Mouse (Mus musculus) brain, embryonic 18.5 days (tissue): ENCODE measurements around the gene Cox10.

Experiments
- DNase-seq: peaks from one replicate; pipeline ENCODE4 v3.0.0-alpha.2; 2012; ENCODE audit warnings: low read depth, low spot score

The Cox10 gene

DNA sequence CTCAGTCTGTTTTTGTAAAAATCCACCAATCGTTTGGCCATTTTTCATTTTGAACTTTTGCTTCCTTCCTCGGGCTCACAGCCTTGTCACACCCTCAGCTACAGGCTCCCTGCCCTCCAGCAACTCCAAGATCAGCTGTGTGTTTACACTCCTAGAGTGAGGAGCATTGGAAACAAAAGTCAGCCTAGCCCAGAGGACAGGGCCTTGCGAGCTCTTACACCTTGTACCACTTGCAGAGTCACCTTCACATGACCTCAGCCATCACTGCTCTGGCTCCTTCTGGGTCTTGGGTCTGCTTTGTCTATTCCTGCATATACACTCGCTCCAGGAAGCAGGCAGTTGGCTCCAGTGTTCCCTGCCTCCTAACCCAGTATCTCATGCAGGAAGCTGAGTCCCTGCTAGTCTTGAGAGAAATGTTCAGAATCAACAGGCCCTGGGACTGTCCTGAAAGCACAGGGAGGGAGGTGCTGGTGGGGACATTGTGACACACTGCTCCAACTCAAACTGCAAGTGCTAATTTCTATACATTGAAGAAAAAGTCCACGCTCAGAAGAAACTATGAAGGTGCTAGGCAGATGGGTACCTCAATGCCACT, 79.0 kb downstream of the Cox10 start:
- no peak for DNase-seq

DNA sequence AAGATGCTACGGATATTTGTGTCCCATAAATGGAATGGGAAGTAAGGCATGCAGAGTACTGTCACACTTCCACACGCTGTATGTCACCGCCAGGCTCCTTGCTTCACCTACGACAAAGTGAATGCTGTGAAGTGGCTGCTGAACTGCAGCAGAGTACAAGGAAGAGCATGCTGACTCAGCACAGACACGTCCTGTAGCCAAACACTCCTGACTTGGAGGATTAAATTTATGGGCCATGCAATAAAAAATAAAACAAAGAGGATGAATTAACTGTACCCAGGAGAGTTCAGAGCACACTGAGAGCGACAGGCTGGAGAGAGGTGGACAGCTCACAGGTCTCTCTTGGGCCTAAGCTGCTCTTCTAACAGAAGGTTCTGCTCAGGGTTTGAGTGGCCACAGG, 79.8 kb downstream of the Cox10 start:
- DNase-seq, result no peak

DNA sequence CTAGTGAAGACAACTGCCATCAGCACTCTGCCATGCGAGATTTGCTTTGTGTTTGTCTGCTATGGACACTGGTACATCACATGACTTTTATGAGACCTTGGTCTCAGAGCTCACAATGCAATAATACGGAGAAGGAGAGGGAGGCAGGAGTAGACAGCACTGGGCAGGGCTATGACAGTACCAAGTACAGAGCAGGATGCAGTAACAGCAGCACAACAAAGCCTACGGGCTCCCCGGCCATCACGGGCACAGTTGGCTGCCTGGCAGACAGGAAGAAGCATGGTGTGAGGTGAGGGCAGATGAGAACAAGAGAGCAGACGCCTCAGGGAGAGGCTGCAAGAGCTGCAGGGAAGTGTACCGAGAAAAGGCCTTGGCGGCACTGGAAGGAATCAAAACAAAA, 87.3 kb downstream of the Cox10 start:
- no peak for DNase-seq

DNA sequence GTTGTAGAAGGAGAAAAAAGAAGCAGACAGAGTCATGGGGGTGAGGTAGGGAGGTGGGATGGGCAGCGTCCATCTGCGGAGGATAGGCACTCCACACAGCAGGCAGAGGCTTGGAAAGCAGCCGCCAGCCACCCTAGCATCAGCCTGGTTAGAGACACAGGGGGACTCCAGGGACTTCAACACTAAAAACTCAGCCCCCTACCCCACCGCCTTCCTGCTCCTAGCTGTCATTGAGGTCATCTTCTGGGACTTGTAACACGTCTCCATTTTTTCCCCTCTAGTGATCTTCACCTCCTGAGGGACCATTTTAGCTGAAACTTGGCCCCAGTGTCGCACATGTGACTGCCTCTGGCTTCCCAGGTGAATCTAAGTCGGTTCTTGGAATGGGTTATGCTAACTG, 88.5 kb downstream of the Cox10 start:
- DNase-seq, result no peak

DNA sequence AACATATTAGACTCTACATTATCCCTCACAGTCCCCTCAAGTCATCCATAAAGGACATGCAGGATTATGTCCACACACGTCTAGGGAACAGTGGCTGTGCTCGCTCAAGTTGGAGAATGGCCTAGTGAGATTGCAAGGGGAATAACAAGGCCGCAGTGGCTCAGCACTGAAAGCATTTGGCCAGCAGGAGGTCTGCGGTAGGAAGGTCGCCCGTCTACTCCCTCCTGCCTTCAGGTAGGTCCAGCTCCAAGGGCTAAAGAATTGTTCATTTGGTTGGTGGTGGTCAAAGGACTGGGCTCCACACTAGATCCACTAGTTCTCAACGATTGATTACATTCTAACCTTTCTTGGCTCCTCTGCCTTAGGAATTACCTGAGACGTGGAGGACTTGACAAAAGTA, 89.0 kb downstream of the Cox10 start:
- DNase-seq, result no peak

DNA sequence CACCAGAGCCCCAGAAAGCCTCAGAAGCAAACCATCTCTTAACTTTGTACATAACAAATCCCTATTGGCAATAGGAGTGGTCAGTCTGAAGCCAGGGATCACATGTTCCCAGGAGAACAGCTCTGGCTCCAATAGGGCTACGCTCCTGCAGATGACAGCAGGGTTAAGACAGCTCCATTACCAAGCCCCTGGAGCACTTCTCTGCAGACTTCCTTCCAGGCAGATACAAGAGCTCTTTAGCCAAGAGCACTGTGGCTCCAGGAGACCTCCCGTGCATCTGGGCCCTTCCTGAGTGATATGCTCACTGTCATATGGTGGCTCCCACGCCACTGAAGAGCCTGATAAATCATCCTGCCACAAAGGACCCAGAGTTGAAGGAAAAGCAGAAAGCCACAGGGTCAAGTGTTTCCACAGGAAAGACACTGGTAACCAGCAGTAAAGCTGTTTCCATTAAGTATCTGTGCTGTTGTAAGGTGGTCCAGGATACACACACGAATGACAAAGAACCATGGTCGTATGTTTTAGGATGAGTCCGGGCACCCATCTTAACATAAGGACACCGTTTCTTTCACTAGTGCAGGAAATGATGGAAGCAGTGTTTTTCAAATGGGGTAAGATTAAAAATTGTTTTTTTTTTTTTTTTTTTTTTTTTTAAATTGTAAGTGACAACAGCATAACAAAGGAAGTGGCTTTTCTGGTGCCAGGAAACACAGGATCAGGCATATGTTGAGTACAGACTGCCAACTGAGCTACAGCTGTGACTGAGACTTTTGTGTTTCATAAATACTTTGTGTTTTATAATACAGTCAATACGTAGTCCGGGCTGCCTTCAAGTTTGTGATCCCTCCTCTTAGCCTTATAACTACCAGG, 90.0 kb downstream of the Cox10 start:
- DNase-seq, result no peak

DNA sequence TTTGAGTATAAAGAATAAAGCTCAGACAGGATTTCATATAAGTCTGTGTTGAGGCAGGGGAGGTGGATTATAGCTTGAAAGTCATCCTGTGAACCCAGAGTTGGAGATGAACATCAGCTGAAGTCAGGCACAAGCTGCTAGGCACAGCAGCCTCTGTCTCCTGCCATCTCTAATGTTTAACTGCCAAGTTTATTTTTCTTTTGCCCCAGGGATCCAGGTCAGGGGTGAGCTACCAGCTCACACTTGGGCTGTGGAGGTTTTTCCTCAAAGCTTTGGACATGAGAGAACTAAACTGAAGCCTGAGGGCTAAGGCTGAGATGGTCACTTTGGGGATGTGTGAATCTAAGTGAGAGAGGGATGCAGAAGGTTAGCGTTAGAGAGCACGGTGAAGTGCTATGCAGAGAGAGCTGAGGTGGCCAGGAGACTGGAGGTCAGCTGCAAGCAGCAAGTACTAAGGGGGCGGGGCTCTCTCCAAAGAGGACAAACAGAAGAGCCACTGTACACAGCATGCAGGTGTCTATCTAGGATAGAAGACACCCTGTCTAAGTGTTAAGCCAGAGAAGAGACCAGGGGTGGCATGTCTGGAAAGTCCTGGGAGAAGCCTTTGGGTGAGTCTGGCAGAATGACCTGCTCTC, 91.1 kb downstream of the Cox10 start:
- no peak for DNase-seq

DNA sequence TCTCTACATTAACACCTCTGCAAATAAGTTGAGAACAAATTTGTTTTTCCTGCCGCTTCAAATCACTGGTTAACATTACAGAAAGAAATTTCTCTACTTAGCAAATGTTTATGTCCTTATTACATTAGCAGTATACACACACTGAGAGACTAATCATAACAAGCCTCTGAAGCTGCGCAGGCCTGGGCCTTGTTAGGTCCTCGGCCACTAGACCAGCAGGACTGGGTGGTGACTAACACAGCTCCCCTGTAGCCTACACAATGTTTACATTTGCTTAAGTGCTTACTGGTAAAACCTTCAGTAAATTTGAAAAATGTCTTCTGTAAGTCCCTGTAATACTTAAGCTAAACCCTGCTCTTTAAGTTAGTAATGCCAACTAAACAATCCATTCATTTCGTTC, 92.6 kb downstream of the Cox10 start:
- no peak for DNase-seq

DNA sequence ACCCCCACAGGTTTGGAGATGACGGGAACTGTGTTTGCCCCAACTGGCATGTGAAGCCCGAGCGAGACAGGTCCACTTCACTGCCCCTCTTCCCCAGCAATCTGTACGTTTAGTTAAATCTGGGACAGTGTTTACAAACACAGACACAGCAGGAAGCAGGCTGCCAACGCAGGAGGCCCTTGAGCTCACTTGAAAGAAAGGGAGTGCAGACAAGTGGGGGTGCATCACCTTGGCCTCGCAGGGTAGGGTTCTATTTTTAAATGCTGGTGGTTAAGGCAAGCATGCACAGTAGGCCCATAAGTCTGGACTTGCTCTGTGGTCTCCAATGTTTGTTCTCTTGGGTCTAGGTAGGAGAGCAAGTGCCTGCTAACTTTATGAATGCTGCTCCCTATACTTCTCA, 93.8 kb downstream of the Cox10 start:
- no peak for DNase-seq

DNA sequence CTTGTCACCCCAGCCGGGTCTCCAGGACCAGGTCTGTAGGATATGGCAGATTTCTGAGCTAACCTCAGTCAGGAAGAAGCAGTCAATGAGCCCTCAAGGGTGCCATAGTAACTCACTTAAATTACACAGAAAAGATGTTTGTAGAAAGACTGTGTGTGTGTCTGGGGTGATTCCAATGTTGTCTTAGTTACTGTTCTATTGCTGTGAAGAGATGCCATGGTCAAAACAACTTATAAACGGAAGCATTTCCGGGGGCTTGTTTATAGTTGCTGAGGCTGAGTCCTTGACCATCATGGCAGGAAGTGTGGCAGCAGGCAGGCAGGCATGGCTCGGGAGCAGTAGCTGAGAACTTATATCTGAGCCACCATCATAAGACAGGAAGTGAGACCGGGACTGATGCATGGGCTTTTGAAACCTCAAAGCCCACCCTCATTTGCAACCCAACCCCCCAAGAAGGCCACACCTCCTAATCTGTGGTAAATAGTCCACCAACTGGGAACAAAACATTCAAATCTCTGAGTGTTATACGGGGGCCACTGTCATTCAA, 94.6 kb downstream of the Cox10 start:
- no peak for DNase-seq

DNA sequence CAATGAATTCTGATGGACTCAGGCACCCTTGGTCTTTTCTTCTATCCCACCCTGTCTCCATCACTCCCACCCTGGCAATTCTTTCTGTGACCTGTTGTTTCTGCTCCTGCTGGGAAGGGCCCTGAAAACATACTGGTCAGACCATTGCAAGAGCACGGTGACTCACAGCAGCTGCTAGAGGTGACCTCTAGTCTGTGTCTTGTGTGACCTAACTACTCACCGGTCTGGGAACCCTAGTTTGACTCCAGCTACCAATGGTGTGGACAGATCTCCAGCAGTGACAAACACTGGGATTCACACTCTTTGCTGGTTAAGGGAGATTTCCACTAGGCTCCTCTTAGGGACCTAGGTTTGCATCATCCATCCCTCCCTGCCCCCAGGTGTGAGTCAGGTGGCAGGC, 101.5 kb downstream of the Cox10 start:
- no peak for DNase-seq

DNA sequence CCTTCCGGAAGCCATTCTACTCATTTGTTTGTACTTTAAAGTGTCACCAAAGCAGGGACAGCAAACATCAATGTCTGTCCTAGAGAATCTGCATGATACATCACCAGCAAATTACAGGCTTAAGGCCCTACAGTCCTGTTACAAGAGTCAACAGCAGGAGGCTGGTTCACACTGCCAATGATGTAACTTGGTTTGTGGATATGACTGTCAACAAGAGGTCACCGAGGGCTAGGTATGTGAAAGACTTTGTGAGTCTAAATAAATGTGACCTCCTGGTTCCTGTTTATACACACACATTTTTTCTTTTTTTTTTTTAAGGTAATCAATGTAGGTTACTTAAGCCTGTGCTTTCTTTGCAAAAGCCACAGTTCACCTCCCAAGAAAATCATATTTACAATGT, 102.5 kb downstream of the Cox10 start:
- DNase-seq, result no peak

DNA sequence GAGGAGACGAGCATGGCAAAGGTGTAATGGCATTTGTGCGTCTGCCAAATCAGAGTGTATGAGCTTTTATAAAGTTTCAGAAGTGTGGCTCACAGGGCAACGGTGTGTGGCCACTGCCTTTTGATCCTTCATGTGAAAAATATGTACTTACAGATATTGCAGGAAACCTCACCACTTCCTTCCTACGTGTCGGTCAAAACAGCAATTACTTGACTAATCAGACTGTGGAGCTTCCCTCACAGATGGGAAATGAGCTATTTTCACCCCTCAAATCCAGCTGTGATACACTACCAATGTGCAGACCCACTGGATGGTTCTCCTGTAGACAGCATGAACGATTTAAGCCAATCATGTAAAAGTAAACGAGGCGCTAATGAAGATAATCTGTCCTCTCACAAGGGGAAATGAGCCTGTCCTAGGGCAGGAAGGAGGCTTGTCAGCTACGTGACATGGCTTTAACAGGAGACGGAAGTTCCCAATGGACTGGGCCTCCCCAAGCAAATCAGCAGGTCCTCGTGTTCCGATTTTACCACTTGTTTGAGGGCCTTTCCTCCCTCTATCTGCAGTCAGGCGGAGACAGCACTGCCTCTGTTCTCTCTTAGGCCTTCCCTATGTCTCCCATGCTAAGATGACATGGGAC, 103.9 kb downstream of the Cox10 start:
- no peak for DNase-seq

DNA sequence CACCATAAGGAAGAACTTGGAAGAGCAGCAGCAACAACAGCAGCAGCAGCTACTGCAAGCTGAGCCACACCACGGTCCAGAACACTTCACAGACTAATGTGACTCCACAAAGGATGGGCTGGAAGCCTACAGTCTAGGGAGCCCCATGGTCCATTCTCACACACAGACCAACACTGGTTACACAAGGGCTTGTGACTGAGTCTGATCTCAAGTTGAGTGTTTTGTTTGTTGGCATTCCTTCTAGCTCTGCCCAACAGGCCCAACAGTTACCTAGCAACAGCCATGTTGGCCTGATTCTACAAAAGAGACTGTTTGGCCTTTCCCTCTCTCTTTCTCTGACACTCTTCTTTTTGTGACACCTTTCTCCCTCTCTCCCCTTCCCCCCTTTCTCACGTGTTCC, 105.3 kb downstream of the Cox10 start:
- DNase-seq, result no peak

DNA sequence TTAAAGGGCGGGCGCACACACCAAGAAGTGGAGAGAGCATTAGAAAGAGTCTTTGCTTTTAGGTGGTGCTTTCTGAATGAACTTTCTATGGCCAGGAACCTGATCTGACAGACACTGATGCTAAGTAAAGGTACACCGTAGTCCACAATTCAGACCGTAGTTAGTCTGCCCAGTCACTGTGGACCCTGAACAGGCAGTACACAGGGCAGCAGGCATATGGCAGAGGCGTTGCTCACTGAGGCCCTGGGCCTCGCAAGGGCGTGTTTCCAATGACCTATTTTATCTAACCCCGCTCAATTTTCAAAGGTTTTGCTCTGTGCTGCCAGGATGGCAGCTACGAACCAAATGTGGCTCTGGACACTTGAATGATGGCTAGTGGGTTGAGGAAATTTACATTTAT, 107.8 kb downstream of the Cox10 start:
- no peak for DNase-seq

DNA sequence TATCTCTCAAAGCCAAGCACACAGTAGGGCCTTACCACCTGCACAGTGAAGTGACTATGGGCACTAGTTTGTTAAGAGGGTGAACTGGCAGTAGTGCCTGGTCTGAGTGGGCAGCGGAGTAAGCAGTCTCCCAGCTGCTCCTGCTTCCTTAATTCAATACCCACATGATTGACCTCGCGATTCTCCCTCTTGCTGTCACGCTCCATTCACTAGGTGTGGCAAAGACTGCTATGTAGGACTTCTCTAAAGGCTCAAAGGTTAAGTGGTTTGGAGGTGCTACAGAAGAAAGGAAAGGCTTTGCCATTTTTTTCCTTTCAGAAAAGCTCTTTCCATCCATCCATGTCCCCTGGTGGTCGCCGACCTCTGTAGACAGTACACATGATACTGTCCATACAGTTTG, 108.5 kb downstream of the Cox10 start:
- DNase-seq, result no peak

DNA sequence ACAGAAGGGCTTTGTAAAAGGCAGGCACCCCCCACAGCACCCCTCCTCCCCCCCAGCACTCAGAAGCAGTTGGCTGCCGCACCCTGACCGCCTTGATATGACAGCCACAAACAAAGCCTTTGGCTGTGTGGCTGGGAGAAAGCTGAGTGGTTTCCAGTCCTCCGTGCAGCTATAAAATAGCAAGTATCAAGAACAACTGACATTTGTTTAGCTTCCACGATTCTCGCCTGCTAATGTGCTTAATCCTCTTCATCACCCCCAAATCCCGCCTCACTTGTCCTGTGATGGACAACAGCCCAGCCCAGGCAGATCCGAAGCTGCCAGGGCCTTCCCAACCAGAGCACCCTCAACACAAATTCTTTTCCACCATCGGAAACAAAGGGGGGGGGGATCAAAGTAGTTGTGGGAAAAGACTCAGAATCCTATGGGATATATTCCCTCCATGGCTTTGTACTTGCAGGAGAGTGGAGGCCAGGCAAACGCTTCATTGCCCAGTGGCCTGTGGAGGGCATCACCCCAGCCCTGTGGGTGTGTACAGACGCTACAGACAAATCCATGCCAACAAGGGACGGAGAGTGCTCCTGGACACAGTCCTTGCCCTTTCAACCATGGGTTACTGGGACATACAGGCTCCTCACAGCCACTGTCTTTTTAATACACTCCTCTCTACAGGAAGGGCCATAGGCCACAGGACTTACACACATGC, 109.9 kb downstream of the Cox10 start:
- no peak for DNase-seq

DNA sequence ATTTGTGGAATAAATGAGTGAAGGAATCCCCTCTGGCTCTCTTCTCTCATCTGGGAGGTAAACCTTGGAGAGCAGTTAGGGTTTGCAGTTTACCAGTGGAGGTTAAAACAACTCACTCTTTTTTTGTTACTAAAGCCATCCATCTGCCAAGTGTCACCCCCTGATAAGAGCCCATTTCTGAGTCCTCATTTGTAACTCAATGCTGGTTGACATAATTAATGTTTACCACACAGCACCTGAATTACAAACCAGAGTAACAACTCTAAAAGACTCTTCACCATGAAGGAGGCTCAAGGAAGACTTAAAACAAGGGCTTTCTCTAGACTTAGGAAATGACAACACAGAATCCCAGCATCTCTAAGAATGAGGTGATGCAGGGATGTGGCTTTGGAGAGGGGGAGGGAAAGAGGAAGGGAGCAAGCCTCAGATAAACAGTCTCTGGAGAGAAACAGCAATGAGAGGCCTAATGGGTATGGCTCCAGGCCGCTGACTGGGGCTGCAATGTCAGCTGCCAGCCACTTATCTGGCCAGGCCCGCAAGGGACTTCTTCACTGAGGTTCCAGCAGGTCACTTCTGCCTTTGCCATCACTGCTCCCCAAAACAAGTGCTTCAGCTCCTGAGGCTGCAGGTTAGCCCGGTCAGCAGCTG, 110.8 kb downstream of the Cox10 start:
- DNase-seq, result no peak

DNA sequence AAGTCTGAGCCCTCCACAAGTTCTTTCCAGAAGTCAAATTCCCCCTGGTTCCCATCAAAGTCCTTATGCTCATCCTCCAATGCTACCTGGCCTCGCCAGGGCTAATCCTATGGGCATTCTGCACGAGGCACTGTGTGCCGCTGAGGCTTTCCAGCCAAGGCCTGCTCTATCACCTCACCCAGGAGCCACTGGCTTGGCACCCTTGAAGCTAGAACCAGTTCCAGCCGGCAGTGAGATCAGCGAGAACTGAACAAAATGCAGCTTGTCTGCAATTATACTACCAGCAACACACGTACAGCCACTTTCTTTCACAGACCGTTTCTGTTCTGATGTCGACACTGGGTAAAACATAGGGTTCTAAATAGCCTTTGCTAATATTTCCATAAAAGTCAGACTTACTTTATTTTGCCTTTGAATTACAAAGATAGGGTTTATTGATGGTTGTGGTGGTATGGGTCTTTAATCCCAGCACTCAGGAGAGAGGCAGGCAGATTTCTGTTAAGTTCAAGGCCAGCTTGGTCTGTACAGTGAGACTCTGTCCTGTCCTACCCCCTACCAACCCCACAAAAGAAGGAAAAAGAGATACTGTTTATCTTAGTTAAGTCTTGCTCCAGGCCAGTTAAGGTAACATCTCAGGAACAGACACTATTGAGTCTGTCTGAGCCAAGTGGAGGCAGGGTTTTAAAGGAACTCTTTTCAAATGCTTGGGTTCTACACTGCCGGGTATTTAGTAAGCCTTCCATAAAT, 111.5 kb downstream of the Cox10 start:
- no peak for DNase-seq

DNA sequence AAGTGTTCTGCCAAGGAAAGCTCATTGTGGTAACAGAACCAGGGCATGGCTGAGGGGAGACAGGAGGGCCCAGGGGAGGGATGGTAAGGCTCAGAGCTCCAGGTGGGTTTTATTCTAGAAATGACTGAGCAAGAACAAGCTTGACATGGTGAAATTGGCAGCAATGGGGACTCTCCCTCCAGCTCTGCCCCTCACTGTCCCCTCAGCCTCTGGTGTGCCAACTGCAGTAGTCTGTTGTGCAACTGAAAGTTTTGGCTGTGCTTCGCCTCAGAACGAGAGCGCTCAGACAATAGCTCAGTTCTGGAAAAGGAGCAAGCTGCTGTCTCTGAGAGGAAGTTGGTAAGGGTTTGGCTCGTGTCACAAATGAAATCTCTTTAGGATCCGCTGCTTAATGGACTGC, 113.8 kb downstream of the Cox10 start:
- no peak for DNase-seq
